ENCODE assay signal across 26 mouse cellular contexts in the genomic region with DNA sequence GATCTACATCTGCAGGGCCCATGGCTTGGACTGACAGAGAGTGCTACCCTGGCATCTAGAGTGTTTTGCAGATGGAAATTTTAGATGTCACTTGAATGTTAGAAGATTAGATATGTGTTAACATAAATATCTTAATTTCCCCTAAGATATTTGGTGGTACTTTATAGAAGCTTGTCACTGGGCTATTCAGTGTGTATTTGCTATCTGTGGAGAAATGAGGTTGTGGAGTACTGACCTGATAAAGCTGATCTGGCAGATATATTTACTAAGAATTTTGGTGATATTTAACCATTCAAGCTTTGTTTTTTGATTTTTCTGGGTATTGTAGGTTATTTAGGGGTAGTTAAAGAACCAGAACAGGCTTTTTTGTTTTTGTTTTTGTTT.
"Had no signal": no experiment of that assay in that cellular context is flagged by ENCODE, and none has a peak within 500 bp of the region (broad histone marks: within the 10 kb centered on the region; RNA-seq: fewer than 3 reads in every experiment).

No protein-coding gene starts in this region.

- H3K9me3 ChIP-seq: limb, embryonic 10.5 days; limb, embryonic 13.5 days; limb, embryonic 15.5 days; liver, embryonic 12.5 days; liver, embryonic 13.5 days; liver, embryonic 15.5 days; megakaryocyte, embryonic 14.5 days; midbrain, embryonic 10.5 days; midbrain, embryonic 12.5 days; midbrain, embryonic 13.5 days; midbrain, embryonic 15.5 days; neural tube, embryonic 12.5 days had no signal

- H3K4me3 ChIP-seq: left cerebral cortex, adult 2 months; limb, embryonic 10.5 days; limb, embryonic 12.5 days; limb, embryonic 13.5 days; limb, embryonic 15.5 days; liver, embryonic 12.5 days; liver, embryonic 13.5 days; liver, embryonic 15.5 days; megakaryocyte, embryonic 14.5 days; midbrain, embryonic 10.5 days; midbrain, embryonic 12.5 days; midbrain, embryonic 13.5 days; midbrain, embryonic 15.5 days; myocyte; neural tube, embryonic 12.5 days; neural tube, embryonic 13.5 days had no signal

- H3K27me3 ChIP-seq: liver, embryonic 12.5 days; liver, embryonic 15.5 days; midbrain, embryonic 12.5 days; midbrain, embryonic 13.5 days; midbrain, embryonic 15.5 days; neural tube, embryonic 12.5 days; neural tube, embryonic 13.5 days had no signal

- ATAC-seq: liver, embryonic 12.5 days; liver, postnatal 0 days; midbrain, embryonic 13.5 days; midbrain, embryonic 15.5 days; midbrain, embryonic 16.5 days had no signal

- H3K27ac ChIP-seq: left cerebral cortex, adult 2 months; limb, embryonic 10.5 days; limb, embryonic 12.5 days; limb, embryonic 13.5 days; limb, embryonic 15.5 days; liver, embryonic 12.5 days; liver, embryonic 13.5 days; liver, embryonic 14.5 days; liver, embryonic 15.5 days; macrophage; midbrain, embryonic 10.5 days; midbrain, embryonic 12.5 days; midbrain, embryonic 13.5 days; midbrain, embryonic 15.5 days; neural tube, embryonic 12.5 days; neural tube, embryonic 13.5 days had no signal

- DNase-seq: layer of hippocampus, postnatal 36 days; liver; liver, embryonic 13.5 days; liver, postnatal 0 days; lung, adult 2 months; midbrain, embryonic 14.5 days had no signal

- H3K9ac ChIP-seq: limb, embryonic 12.5 days; limb, embryonic 13.5 days; limb, embryonic 15.5 days; liver, embryonic 12.5 days; liver, embryonic 13.5 days; liver, embryonic 14.5 days; liver, embryonic 15.5 days; liver, postnatal 0 days; midbrain, embryonic 12.5 days; midbrain, embryonic 13.5 days; midbrain, embryonic 15.5 days; neural tube, embryonic 12.5 days; neural tube, embryonic 13.5 days had no signal

- H3K4me1 ChIP-seq: liver, embryonic 12.5 days; liver, embryonic 13.5 days; liver, embryonic 15.5 days; megakaryocyte, embryonic 14.5 days; midbrain, embryonic 13.5 days; midbrain, embryonic 15.5 days; neural tube, embryonic 12.5 days; neural tube, embryonic 13.5 days had no signal

- H3K36me3 ChIP-seq: limb, embryonic 10.5 days; limb, embryonic 12.5 days; limb, embryonic 13.5 days; limb, embryonic 15.5 days; liver, embryonic 12.5 days; liver, embryonic 13.5 days; liver, embryonic 15.5 days; midbrain, embryonic 10.5 days; midbrain, embryonic 12.5 days; midbrain, embryonic 13.5 days; midbrain, embryonic 15.5 days; neural tube, embryonic 12.5 days; neural tube, embryonic 13.5 days had no signal

- H3K4me2 ChIP-seq: limb, embryonic 12.5 days; limb, embryonic 13.5 days; limb, embryonic 15.5 days; liver, embryonic 11.5 days; liver, embryonic 12.5 days; liver, embryonic 13.5 days; liver, embryonic 15.5 days; midbrain, embryonic 11.5 days; midbrain, embryonic 12.5 days; midbrain, embryonic 13.5 days; midbrain, embryonic 15.5 days; neural tube, embryonic 12.5 days; neural tube, embryonic 13.5 days had no signal
